Mouse (Mus musculus) heart, embryonic 15.5 days (tissue): ENCODE results near the gene Ankrd61. TPM values are rescaled to one million over a fixed set of nuclear protein-coding genes. Genes with fewer than 3 reads are reported as not detected.

ENCODE experiments used
- ATAC-seq: fragments of 200-750 bp; cut with Nextera tagmentation; replicated peaks from 2 replicates; pipeline ENCODE4 v1.8.0; 2017; ENCODE audit warnings: low read depth, moderate TSS enrichment; ENCODE audit not compliant: insufficient number of reproducible peaks, insufficient read depth, low FRiP score
- H3K27ac ChIP-seq: fragments of 300-500 bp; sonication (generic); 2 replicates; pipeline ENCODE4 v1.5.1; 2015; ENCODE audit warnings: mild to moderate bottlenecking, inconsistent platforms
- H3K27me3 ChIP-seq: fragments of 300-500 bp; sonication (generic); 2 replicates; pipeline ENCODE4 v1.6.1; 2015; ENCODE audit warnings: inconsistent platforms
- H3K36me3 ChIP-seq: fragments of 300-500 bp; sonication (generic); 2 replicates; pipeline ENCODE4 v1.6.1; 2015; ENCODE audit warnings: mild to moderate bottlenecking, inconsistent platforms
- H3K4me1 ChIP-seq: fragments of 300-500 bp; sonication (generic); replicated peaks from 2 replicates; pipeline ENCODE4 v1.6.1; 2015; ENCODE audit warnings: inconsistent platforms
- H3K4me2 ChIP-seq: fragments of 300-500 bp; sonication (generic); 2 replicates; pipeline ENCODE4 v1.6.1; 2015; ENCODE audit warnings: inconsistent platforms, mild to moderate bottlenecking, moderate library complexity
- H3K4me3 ChIP-seq: fragments of 300-500 bp; sonication (generic); 2 replicates; pipeline ENCODE4 v1.5.1; 2015; ENCODE audit warnings: mild to moderate bottlenecking, inconsistent platforms
- H3K9ac ChIP-seq: fragments of 300-500 bp; sonication (generic); 2 replicates; pipeline ENCODE4 v1.6.1; 2015; ENCODE audit warnings: mild to moderate bottlenecking, inconsistent platforms
- H3K9me3 ChIP-seq: fragments of 300-500 bp; sonication (generic); replicated peaks from 2 replicates; pipeline ENCODE4 v1.6.1; 2016; ENCODE audit warnings: inconsistent platforms
- WGBS: fragments of 180-500 bp; shearing (Covaris S2); methylation state at CpG from one replicate; pipeline ENCODE4 v1.1.7; 2015; ENCODE audit warnings: mixed read lengths; 5-methylcytosine and 5-hydroxymethylcytosine counted together
- polyA plus RNA-seq: library from polyadenylated mRNA; unstranded; fragments of >200 nt; fragmentation: Nextera tagmentation; extraction: Ambion mirVana; gene quantifications from 2 replicates; pipeline ENCODE4 v1.2.1, GENCODE M21; 2015

Ankrd61 gene
- 0.11 and 0.33 TPM in 2 replicates for polyA plus RNA-seq

DNA sequence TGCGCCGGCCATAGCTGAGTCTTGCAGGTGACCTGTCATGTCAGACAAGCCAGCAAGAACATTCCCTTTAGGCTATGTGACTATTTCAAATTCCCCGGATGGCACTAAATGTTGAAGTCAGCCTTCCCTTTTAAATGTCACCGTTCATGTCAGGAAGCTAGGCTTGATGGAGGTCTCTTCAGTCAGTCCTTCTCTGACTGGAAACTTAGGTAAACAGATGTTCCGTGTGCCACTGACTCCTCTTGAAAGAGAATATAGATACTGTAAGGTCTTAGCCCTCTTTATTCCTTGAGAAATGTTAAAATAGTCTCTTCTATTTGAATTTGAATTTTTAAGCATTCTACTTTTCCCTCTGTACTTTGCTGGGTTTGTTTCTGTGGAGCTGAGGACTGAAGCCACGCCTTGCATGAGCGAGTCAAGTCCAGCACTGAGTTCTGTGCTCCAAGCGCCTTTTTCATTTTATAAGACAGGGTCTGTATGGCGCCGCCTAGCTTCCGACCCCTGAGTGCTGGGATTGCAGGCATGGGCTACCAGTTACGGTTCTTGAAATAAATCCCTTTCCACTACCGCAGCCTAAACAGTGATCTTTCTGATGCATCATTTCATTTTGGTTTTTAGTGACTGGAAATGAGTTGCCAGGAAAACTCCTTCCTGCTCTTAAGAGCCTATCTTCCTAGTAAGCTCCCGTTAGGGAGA, at the start of gene Ankrd61:
TSS of gene Ankrd61 (minus strand) at position 51 of the 696 bp plus-strand sequence.
- Histone ChIP-seq H3K9ac (no peak within 1 kb of the TSS), H3K4me3 (no peak within 1 kb of the TSS), H3K27ac (no peak within 1 kb of the TSS), H3K27me3 (no peaks in the 10 kb centered on the region), H3K4me2 (no peak within 1 kb of the TSS), H3K9me3 (no peaks in the 10 kb centered on the region), H3K4me1 (no peaks in the 10 kb centered on the region), H3K36me3 (peaks cover 54% of the 10 kb centered on the region)
- 85% methylated on average over 14 of the region's 14 CpGs for WGBS
- no peak for ATAC-seq

GRCm38 (mm10) chr5:143943231-143944125, 46.0 kb upstream of the Ankrd61 start:
- 73% methylated on average over 14 of the region's 14 CpGs for WGBS
- no peak for ATAC-seq
- Histone ChIP-seq H3K9me3 (no peaks in the 10 kb centered on the region), H3K27me3 (no peaks in the 10 kb centered on the region), H3K9ac (no peak overlapping the region), H3K4me2 (no peak overlapping the region), H3K27ac (no peak overlapping the region), H3K4me1 (no peaks in the 10 kb centered on the region), H3K4me3 (no peak overlapping the region), H3K36me3 (no peaks in the 10 kb centered on the region)

DNA sequence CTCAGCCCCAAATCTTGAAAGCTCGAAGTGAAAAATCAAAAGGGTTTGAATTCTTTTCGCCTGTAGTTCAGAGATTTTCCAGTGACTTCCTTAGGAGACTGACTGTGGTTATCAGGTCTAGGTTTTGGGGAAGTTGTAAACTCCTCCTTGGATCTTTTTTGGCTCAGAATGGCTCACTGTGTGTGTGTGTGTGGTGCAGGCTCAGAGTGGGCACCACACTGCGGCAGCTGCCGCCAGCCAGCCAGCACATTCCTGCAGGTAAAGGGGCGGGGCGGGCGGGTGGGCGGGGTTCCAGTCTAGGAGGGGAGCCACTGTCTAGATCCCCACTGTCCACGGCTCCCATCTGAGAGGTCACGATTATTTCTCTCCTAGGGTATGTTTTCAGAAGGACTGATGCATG, 44.1 kb upstream of the Ankrd61 start:
- Histone ChIP-seq H3K27me3 (no peaks in the 10 kb centered on the region), H3K4me2 (no peak overlapping the region), H3K36me3 (no peaks in the 10 kb centered on the region), H3K27ac (no peak overlapping the region), H3K9me3 (no peaks in the 10 kb centered on the region), H3K9ac (no peak overlapping the region), H3K4me3 (no peak overlapping the region), H3K4me1 (no peaks in the 10 kb centered on the region)
- ATAC-seq: no peak
- 31% methylated on average over 10 of the region's 10 CpGs for WGBS

DNA sequence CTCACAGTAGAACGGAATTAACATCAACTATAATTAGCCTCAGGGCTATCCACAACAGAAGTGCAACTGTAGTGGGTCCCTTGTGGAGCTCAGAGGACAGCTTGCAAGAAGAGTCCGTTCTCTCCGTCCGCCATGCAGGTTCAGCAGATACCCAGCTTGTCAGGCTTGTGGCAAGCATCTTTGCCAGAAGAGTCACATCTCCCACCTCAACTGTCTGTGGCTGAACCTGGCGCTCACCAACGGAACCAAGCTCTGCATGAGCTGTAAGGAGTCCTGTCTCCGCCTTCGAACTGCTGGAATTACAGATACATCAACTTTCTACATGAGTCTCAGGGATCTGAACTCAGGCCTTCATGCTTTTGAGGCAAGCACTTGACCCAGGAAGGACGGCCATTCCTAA, 38.7 kb upstream of the Ankrd61 start:
- ATAC-seq: no peak

DNA sequence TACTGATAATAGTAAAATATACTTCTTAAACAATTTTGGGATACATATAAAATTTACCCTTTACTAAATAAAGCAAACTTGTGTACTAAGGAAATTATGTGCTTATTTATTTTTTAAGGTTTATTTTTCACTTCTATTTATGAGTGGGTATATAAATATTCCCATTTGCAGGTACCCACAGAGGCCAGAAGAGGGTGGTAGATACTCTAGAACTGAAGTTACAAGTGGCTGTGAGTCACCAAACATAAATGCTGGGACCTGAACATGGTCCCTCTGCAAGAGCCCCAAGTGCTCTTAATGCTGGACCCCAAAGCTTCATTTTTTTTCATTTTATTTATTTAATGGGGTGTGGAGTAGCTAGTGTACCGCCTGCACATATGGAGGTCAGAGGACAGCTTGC, 36.4 kb upstream of the Ankrd61 start:
- Histone ChIP-seq H3K27ac (no peak overlapping the region), H3K27me3 (no peaks in the 10 kb centered on the region), H3K4me3 (no peak overlapping the region), H3K9me3 (no peaks in the 10 kb centered on the region), H3K36me3 (peaks cover 27% of the 10 kb centered on the region), H3K4me1 (no peaks in the 10 kb centered on the region; the same call in 1 of the 2 replicates), H3K4me2 (no peak overlapping the region), H3K9ac (no peak overlapping the region)
- no peak for ATAC-seq
- 75% methylated on average over 1 of the region's 1 CpGs for WGBS

More for the DNA sequence above, 38.7 kb upstream of the Ankrd61 start:
- H3K27ac ChIP-seq: no peak overlapping the region
- no peak overlapping the region for H3K4me2 ChIP-seq
- H3K9me3 ChIP-seq: no peaks in the 10 kb centered on the region
- H3K27me3 ChIP-seq: no peaks in the 10 kb centered on the region
- WGBS: 72% methylated on average over 9 of the region's 9 CpGs
- no peak overlapping the region for H3K9ac ChIP-seq
- H3K4me3 ChIP-seq: no peak overlapping the region
- H3K4me1 ChIP-seq: no peaks in the 10 kb centered on the region; the same call in 1 of the 2 replicates
- H3K36me3 ChIP-seq: peaks cover 6% of the 10 kb centered on the region; the same call in 1 of the 2 replicates

DNA sequence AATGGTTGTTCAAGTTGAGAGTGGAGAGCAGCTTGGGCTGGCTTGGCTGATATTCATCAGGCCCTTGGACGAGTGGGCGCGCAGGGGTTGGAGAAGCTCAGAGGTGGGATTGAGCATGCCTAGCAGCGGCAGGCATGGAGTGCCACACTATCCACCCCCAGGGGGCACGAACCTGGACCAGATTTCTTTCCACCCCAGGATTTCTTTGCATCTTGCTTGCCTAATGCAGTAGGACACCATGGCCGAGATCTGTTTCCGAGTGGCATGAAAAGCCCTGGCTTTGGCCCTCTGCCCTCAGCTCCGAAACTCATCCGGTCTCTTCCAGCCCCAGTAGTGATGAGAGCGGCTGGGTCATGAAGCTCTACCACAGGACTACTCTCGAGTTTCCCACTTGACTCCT, 35.9 kb upstream of the Ankrd61 start:
- WGBS: 84% methylated on average over 11 of the region's 11 CpGs
- no peaks in the 10 kb centered on the region for H3K9me3 ChIP-seq

DNA sequence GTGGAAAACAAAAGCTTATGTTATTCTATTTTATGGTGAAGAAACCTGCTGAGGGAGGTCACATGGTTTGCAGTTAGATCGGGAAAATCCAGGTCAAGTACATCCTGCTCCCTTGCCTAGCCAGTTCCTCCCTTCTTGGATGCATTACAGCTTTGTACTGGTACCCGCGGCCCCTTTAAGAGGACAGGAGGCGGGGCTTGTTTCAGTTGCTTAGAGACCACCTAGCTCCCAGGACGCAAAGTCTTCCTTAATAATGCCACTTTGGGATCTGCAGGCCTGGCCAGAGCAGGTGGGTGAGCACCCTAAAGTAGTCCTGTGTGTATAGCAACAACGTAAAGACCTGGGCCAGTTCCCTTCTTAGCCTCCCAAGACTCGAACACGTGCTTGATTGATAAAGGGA, 35.3 kb upstream of the Ankrd61 start, which contains the start of gene Rsph10b:
TSS of gene Rsph10b (plus strand) at position 205 of the 400 bp plus-strand sequence.
- no peak for ATAC-seq
- no peaks in the 10 kb centered on the region for H3K27me3 ChIP-seq
- H3K27ac ChIP-seq: no peak within 1 kb of the TSS
- no peak within 1 kb of the TSS for H3K4me2 ChIP-seq
- peaks cover 36% of the 10 kb centered on the region for H3K36me3 ChIP-seq
- H3K9me3 ChIP-seq: no peaks in the 10 kb centered on the region
- 18% methylated on average over 8 of the region's 8 CpGs for WGBS
- no peak within 1 kb of the TSS for H3K9ac ChIP-seq
- no peaks in the 10 kb centered on the region; the same call in 1 of the 2 replicates for H3K4me1 ChIP-seq
- H3K4me3 ChIP-seq: no peak within 1 kb of the TSS

More for the DNA sequence above, 35.9 kb upstream of the Ankrd61 start:
- Histone ChIP-seq H3K4me2 (no peak overlapping the region), H3K9ac (no peak overlapping the region), H3K4me3 (no peak overlapping the region), H3K36me3 (peaks cover 31% of the 10 kb centered on the region), H3K27me3 (no peaks in the 10 kb centered on the region), H3K27ac (no peak overlapping the region), H3K4me1 (no peaks in the 10 kb centered on the region; the same call in 1 of the 2 replicates)
- no peak for ATAC-seq

- Histone ChIP-seq H3K27me3 (no peaks in the 10 kb centered on the region), H3K4me2 (no peak overlapping the region), H3K4me3 (no peak overlapping the region), H3K27ac (no peak overlapping the region), H3K36me3 (peaks cover 37% of the 10 kb centered on the region), H3K9ac (no peak overlapping the region), H3K9me3 (no peaks in the 10 kb centered on the region), H3K4me1 (no peaks in the 10 kb centered on the region; the same call in 1 of the 2 replicates)
- no peak for ATAC-seq
- 85% methylated on average over 6 of the region's 6 CpGs for WGBS
Observed at GRCm38 (mm10) chr5:143931863-143932580, 34.5 kb upstream of the Ankrd61 start.

DNA sequence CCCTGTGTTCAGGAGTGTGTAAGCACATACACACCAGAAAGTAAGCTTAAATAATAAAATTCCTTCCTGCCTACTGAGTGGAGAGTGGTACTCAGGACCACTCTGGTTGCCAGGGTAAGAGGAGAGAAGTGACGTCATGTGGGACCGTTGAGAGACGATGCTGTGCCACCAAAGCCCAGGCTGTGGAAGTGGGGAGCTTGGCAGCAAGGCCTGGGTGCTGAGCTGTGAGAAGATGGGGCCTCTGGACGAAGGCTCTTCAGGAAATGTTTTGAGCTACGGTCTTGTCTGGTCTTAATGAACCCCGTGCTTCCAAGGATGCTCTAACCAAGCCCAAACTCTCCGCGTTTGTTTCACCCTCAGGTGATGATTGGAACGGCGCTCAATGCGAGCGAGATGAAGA, 33.2 kb upstream of the Ankrd61 start:
- H3K9ac ChIP-seq: no peak overlapping the region
- no peaks in the 10 kb centered on the region for H3K27me3 ChIP-seq
- no peak for ATAC-seq
- no peak overlapping the region for H3K4me3 ChIP-seq
- H3K36me3 ChIP-seq: peaks cover 46% of the 10 kb centered on the region
- H3K9me3 ChIP-seq: no peaks in the 10 kb centered on the region
- no peaks in the 10 kb centered on the region; the same call in 1 of the 2 replicates for H3K4me1 ChIP-seq
- no peak overlapping the region for H3K27ac ChIP-seq
- WGBS: 90% methylated on average over 12 of the region's 12 CpGs
- no peak overlapping the region for H3K4me2 ChIP-seq

- no peak overlapping the region for H3K9ac ChIP-seq
- no peak for ATAC-seq
Observed at GRCm38 (mm10) chr5:143929291-143929690, 31.8 kb upstream of the Ankrd61 start.

DNA sequence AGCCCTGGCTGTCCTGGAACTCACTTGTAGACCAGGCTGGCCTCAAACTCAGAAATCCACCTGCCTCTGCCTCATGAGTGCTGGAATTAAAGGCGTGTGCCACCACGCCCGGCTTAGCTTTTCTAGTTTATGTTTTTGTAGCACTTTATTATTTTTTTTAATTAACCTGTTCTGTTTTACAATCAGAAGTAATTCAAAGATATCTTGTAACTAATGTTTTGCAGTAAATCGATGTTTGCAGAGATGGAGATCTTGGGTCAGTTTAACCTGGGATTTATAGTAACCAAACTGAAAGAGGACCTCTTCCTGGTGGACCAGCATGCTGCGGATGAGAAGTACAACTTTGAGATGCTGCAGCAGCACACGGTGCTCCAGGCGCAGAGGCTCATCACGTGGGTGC, 30.4 kb upstream of the Ankrd61 start, which contains the start of gene Gm42421:
TSS of gene Gm42421 (plus strand) at position 301 of the 400 bp plus-strand sequence.
- Histone ChIP-seq H3K27ac (no peak within 1 kb of the TSS), H3K9me3 (no peaks in the 10 kb centered on the region), H3K27me3 (no peaks in the 10 kb centered on the region), H3K9ac (no peak within 1 kb of the TSS), H3K4me2 (no peak within 1 kb of the TSS), H3K4me1 (no peaks in the 10 kb centered on the region; the same call in 1 of the 2 replicates), H3K4me3 (no peak within 1 kb of the TSS), H3K36me3 (peaks cover 66% of the 10 kb centered on the region)
- ATAC-seq: no peak
- 92% methylated on average over 8 of the region's 8 CpGs for WGBS

More at GRCm38 (mm10) chr5:143929291-143929690, 31.8 kb upstream of the Ankrd61 start:
- no peak overlapping the region for H3K4me2 ChIP-seq
- WGBS: 89% methylated on average over 4 of the region's 4 CpGs
- H3K27ac ChIP-seq: no peak overlapping the region
- no peaks in the 10 kb centered on the region for H3K27me3 ChIP-seq
- H3K4me3 ChIP-seq: no peak overlapping the region
- no peaks in the 10 kb centered on the region for H3K9me3 ChIP-seq
- no peaks in the 10 kb centered on the region; the same call in 1 of the 2 replicates for H3K4me1 ChIP-seq
- peaks cover 54% of the 10 kb centered on the region for H3K36me3 ChIP-seq
